Mouse (Mus musculus): ENCODE measurements around the gene Gpatch8.

DNA sequence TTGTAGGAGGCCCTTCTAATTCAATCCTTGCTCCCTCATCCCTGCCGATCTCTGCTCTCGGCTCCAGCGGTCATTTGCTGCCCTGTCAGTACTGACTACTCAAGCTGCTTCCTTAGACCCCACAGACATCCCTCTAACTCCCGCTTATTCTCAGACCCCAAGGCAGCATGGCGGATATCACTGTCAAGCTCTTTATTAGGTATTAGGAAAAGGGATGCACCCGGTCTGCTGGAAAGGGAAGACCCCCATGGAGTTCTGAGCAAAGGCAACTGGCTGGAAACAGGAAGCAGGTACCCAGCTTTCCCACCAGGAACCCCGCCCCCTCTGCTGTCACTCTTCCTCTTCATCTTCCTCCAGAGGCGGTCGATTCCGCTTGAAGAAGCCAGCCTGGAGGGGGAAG, 103.1 kb downstream of the Gpatch8 start:
- TF ChIP-seq POLR2A (IDR thresholded peaks at IDR 0.05; ENCODE audit: extremely low read depth, insufficient read depth, low read length) (no peak), CTCF (IDR thresholded peaks at IDR 0.05; ENCODE audit: extremely low read depth, insufficient read depth, low read length) (no peak)
